Comparison of ENCODE assay signal across 8 mouse cellular contexts in the genomic region with DNA sequence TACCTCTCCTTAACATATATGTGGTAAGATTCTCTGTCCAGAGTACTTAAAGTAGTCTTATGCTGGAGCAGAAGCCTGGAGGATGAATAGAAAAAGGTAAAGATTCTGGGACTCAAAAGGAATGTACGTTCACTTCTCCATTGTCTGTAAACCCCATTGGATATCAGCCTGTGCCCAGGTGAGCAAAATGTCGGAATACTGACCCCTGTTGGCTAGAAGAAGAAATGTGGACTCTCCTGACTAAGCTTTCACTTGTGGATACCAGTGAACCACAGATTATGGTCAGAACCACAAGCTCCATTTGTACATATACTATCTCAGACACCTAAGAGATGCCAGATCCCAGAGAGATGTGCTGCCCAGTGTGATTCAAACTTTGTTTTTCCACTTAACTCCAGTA.
A peak's percentile ranks its signal among the peaks of the same experiment; 100 is the strongest.
DNase-seq lines count a peak whose midpoint lies in the region; ATAC-seq and TF ChIP-seq lines count a peak whose summit lies in the region.
"Had no signal": no experiment of that assay in that cellular context is flagged by ENCODE, and none has a peak within 500 bp of the region (broad histone marks: within the 10 kb centered on the region; RNA-seq: fewer than 3 reads in every experiment).

No protein-coding gene starts in this region.

- H3K27me3 ChIP-seq in kidney, embryonic 16.5 days (ENCODE audit: insufficient read depth, low read length): no peaks in the 10 kb centered on the region
- H3K27me3 ChIP-seq in kidney, embryonic 14.5 days (ENCODE audit: control insufficient read depth, insufficient read depth, low read length): no peaks in the 10 kb centered on the region
- H3K27me3 ChIP-seq in ES-Bruce4 (ENCODE audit: control insufficient read depth, insufficient read depth, low read length, poor library complexity, severe bottlenecking): no peaks in the 10 kb centered on the region
- H3K27me3 ChIP-seq: embryonic facial prominence, embryonic 13.5 days had no signal

- no peak overlapping the region for H3K27ac ChIP-seq in kidney, embryonic 16.5 days (ENCODE audit: low read length)
- H3K27ac ChIP-seq in kidney, embryonic 14.5 days (ENCODE audit: low read depth, low read length): no peak overlapping the region
- H3K27ac ChIP-seq in ES-Bruce4 (ENCODE audit: insufficient read depth, low read length): no peak overlapping the region
- H3K27ac ChIP-seq: embryonic facial prominence, embryonic 13.5 days had no signal

- H3K4me1 ChIP-seq in kidney, embryonic 16.5 days (ENCODE audit: insufficient read depth, low read length): no peaks in the 10 kb centered on the region
- H3K4me1 ChIP-seq in kidney, embryonic 14.5 days (ENCODE audit: control insufficient read depth, insufficient read depth, low read length): no peaks in the 10 kb centered on the region
- no peaks in the 10 kb centered on the region for H3K4me1 ChIP-seq in ES-Bruce4 (ENCODE audit: control insufficient read depth, insufficient read depth, low read length)
- H3K4me1 ChIP-seq: embryonic facial prominence, embryonic 13.5 days had no signal

- DNase-seq in adrenal gland, postnatal 36 days: peak; percentile 10 to 11
- DNase-seq in urinary bladder, postnatal 4 days (ENCODE audit: low spot score in 2 of 2): no peak
- no peak for DNase-seq in urinary bladder, adult 2 months (ENCODE audit: low spot score)

- TF ChIP-seq CTCF in ES-Bruce4 (IDR thresholded peaks at IDR 0.05; ENCODE audit: low read depth, low read length): peak; percentile 3

- 15% methylated on average over 2 of the region's 2 CpGs for WGBS in kidney, embryonic 16.5 days
- 33% methylated on average over 2 of the region's 2 CpGs for WGBS in kidney, embryonic 14.5 days

- no peaks in the 10 kb centered on the region for H3K9me3 ChIP-seq in kidney, embryonic 16.5 days (ENCODE audit: low read length)
- no peaks in the 10 kb centered on the region for H3K9me3 ChIP-seq in kidney, embryonic 14.5 days (ENCODE audit: control insufficient read depth, low read length)
- no peaks in the 10 kb centered on the region for H3K9me3 ChIP-seq in ES-Bruce4 (replicated peaks; ENCODE audit: control insufficient read depth, insufficient read depth, low read length, poor library complexity, severe bottlenecking)
- H3K9me3 ChIP-seq: embryonic facial prominence, embryonic 13.5 days had no signal

- no peak overlapping the region for H3K9ac ChIP-seq in kidney, embryonic 16.5 days (replicated peaks; ENCODE audit: low read length)
- H3K9ac ChIP-seq in kidney, embryonic 14.5 days (ENCODE audit: low read depth, low read length): no peak overlapping the region
- no peak overlapping the region for H3K9ac ChIP-seq in ES-Bruce4 (ENCODE audit: low read depth, poor library complexity, severe bottlenecking)
- H3K9ac ChIP-seq: embryonic facial prominence, embryonic 13.5 days had no signal

- no peak for TF ChIP-seq EP300 in ES-Bruce4 (IDR thresholded peaks at IDR 0.05; ENCODE audit: insufficient read depth, low read depth, low read length)

- TF ChIP-seq POLR2A in ES-Bruce4 (IDR thresholded peaks at IDR 0.05; ENCODE audit: insufficient read depth, low read length): no peak

- peak; percentile 49; the same call in 1 of the 2 replicates for ATAC-seq in kidney, embryonic 16.5 days (ENCODE audit: low FRiP score, low TSS enrichment)
- ATAC-seq in kidney, embryonic 14.5 days (ENCODE audit: low FRiP score, low TSS enrichment): no peak
- ATAC-seq in hematopoietic stem cell, adult 5-6 weeks (replicated peaks in 1 of 2; ENCODE audit: insufficient read depth in 1 of 2, low FRiP score in 2 of 2, low TSS enrichment in 1 of 2, low read depth in 1 of 2, poor library complexity in 2 of 2, severe bottlenecking in 2 of 2): peak; percentile 91 to 95

- no peak overlapping the region for H3K4me2 ChIP-seq in kidney, embryonic 16.5 days (replicated peaks; ENCODE audit: low read depth, low read length)
- H3K4me2 ChIP-seq in kidney, embryonic 14.5 days (replicated peaks; ENCODE audit: low read depth, low read length): no peak overlapping the region
- H3K4me2 ChIP-seq: embryonic facial prominence, embryonic 13.5 days had no signal

- no peaks in the 10 kb centered on the region for H3K36me3 ChIP-seq in kidney, embryonic 16.5 days (ENCODE audit: insufficient read depth, low read length)
- H3K36me3 ChIP-seq in kidney, embryonic 14.5 days (ENCODE audit: control insufficient read depth, insufficient read depth, low read length): no peaks in the 10 kb centered on the region
- no peaks in the 10 kb centered on the region for H3K36me3 ChIP-seq in ES-Bruce4 (ENCODE audit: control insufficient read depth, insufficient read depth, low read length, poor library complexity, severe bottlenecking)
- H3K36me3 ChIP-seq: embryonic facial prominence, embryonic 13.5 days had no signal

- H3K4me3 ChIP-seq in kidney, embryonic 16.5 days (ENCODE audit: low read length): no peak overlapping the region
- no peak overlapping the region for H3K4me3 ChIP-seq in kidney, embryonic 14.5 days (ENCODE audit: low read length)
- no peak overlapping the region for H3K4me3 ChIP-seq in ES-Bruce4 (ENCODE audit: low read depth, low read length)
- H3K4me3 ChIP-seq: embryonic facial prominence, embryonic 13.5 days had no signal

Comparison
In these comparisons a context has a peak if more than half of its experiments do, and no peak if none do; other contexts are left out.
1. DNase-seq: peak in adrenal gland, postnatal 36 days (2 of 2); none in urinary bladder, postnatal 4 days (0 of 2) and urinary bladder, adult 2 months (single experiment).